Mouse (Mus musculus): ENCODE results near the gene Mospd3. TPM values are rescaled to one million over a fixed set of nuclear protein-coding genes. Genes with fewer than 3 reads are reported as not detected.
A peak's percentile ranks its signal among the peaks of the same experiment; 100 is the strongest.

The Mospd3 gene
- polyA plus RNA-seq, 1 experiment from 2014 or later: 17.2 TPM

DNA sequence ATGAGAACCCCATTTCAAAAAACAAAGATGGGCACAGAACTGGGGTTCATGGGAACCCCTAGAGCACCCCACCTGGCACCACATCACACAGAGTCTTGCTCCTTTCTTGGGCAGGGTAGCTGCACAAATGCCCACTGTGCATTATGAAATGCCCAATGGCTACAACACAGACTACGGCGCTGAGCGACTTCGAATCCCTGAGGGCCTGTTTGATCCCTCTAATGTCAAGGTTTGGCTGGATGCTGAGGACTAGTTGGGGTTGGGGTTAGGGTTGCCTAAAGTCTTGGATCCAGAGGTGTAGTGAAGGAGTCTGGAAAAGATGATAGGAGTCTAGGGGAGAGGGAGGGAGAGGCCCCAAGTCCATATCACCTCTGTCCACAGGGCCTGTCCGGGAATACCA, 34.4 kb downstream of the Mospd3 start:
- Histone ChIP-seq H3K9me3 (no peaks in the 10 kb centered on the region), H3K27ac (replicated peaks) (no peak overlapping the region), H3K4me3 (no peak overlapping the region), H3K4me1 (peaks cover 10% of the 10 kb centered on the region; the same call in 1 of the 2 replicates), H3K27me3 (replicated peaks; ENCODE audit: low read depth, poor library complexity, severe bottlenecking) (peaks cover 9% of the 10 kb centered on the region; the same call in 1 of the 2 replicates), H3K36me3 (replicated peaks) (no peaks in the 10 kb centered on the region)
- no peak for DNase-seq (ENCODE audit: low spot score)
- WGBS: 92% methylated on average over 5 of the region's 5 CpGs

DNA sequence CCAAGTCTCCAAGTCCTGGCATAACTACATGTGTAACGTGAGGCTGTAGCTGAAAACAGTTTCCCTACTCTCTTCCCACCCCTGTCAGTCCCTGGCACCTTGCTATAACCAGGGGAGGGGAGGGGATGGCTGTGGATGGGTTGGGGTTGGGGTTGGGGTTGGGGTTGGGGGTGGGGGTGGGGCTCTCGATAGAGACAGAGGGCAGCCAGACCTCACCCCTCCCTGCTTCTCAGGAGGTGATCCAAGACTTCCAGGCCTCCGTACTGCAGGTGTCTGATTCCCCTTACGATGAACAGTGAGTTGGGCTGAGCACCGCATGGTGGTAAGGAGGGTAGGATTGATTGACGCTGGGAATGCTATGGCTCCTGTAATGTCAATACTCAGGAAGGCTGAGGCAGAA, 35.1 kb downstream of the Mospd3 start:
- Histone ChIP-seq H3K27ac (replicated peaks) (no peak overlapping the region), H3K36me3 (replicated peaks) (no peaks in the 10 kb centered on the region), H3K4me1 (peaks cover 10% of the 10 kb centered on the region; the same call in 1 of the 2 replicates), H3K27me3 (replicated peaks; ENCODE audit: low read depth, poor library complexity, severe bottlenecking) (peaks cover 9% of the 10 kb centered on the region; the same call in 1 of the 2 replicates), H3K9me3 (no peaks in the 10 kb centered on the region), H3K4me3 (no peak overlapping the region)
- DNase-seq (ENCODE audit: low spot score): no peak
- WGBS: 75% methylated on average over 6 of the region's 6 CpGs

DNA sequence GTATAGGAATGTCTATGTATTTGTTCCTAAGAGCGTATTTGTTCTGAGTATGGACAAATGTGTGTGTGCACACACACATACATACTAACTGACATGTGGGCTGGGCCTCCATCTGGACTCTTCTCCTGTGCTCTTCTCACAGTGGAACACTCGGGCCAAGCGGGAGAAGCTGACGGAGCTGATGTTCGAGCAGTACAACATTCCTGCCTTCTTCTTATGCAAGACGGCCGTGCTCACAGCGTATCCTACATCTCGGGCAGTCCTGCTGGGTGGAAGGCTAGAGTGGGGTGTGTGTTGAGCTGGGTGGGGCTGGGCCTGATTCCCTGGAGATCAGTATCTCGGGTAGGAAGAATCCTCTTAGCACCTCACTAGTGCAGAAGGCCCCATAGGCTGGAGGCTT, 37.9 kb downstream of the Mospd3 start:
- Histone ChIP-seq H3K36me3 (replicated peaks) (no peaks in the 10 kb centered on the region), H3K27ac (replicated peaks) (no peak overlapping the region), H3K27me3 (replicated peaks; ENCODE audit: low read depth, poor library complexity, severe bottlenecking) (peaks cover 3% of the 10 kb centered on the region; the same call in 1 of the 2 replicates), H3K9me3 (no peaks in the 10 kb centered on the region), H3K4me1 (no peaks in the 10 kb centered on the region), H3K4me3 (no peak overlapping the region)
- DNase-seq (ENCODE audit: low spot score): no peak
- 71% methylated on average over 10 of the region's 10 CpGs for WGBS

DNA sequence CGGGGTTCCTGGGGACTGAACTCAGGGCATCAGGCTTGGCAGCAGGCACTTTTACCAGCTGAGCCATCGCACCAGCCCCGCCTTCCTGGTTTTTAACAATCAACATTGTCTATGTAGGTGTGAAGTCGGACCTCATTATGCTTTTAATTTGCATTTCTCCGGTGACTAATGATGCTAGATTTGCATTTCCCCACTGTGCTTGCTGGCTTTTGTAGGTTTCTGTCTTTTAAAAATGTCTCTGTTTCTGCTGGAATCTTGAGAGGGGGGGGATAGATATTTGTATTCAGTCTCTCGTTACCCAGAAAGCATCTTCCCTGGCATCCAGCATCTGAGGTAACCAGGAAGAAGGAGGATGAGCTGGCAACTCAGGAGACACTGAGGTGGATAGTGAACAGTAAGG, 39.3 kb downstream of the Mospd3 start:
- Histone ChIP-seq H3K9me3 (no peaks in the 10 kb centered on the region), H3K4me3 (no peak overlapping the region), H3K36me3 (replicated peaks) (no peaks in the 10 kb centered on the region), H3K4me1 (no peaks in the 10 kb centered on the region), H3K27me3 (replicated peaks; ENCODE audit: low read depth, poor library complexity, severe bottlenecking) (0 out of 2 replicates have a peak, but pooled peaks cover 3% of the 10 kb centered on the region), H3K27ac (replicated peaks) (no peak overlapping the region)
- DNase-seq (ENCODE audit: low spot score): no peak
- WGBS: 71% methylated on average over 6 of the region's 6 CpGs

DNA sequence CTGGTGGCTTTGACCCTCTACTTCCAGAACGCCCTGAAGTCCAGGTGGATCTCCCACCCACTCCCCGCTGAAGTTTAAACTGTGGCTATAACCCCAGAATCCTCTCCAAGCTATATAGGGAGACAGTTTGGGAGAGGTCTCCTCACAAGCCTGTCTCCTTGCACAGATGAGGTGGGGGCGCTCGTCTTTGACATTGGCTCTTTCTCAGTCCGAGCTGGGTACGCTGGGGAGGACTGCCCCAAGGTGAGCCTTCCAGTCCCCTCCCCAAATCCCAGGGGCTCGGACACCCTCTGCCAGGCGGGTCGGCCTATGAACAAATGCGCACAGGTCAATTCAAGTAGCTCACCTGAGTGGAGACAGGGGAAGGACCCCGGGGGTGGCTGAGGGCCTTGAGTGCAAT, 47.0 kb downstream of the Mospd3 start:
- WGBS: 48% methylated on average over 11 of the region's 11 CpGs
- Histone ChIP-seq H3K9me3 (no peaks in the 10 kb centered on the region), H3K27ac (replicated peaks) (no peak overlapping the region), H3K4me1 (peaks cover 9% of the 10 kb centered on the region; the same call in 1 of the 2 replicates), H3K4me3 (peak overlapping the region; percentile 49), H3K27me3 (replicated peaks; ENCODE audit: low read depth, poor library complexity, severe bottlenecking) (peaks cover 20% of the 10 kb centered on the region), H3K36me3 (replicated peaks) (no peaks in the 10 kb centered on the region)
- DNase-seq (ENCODE audit: low spot score): no peak

DNA sequence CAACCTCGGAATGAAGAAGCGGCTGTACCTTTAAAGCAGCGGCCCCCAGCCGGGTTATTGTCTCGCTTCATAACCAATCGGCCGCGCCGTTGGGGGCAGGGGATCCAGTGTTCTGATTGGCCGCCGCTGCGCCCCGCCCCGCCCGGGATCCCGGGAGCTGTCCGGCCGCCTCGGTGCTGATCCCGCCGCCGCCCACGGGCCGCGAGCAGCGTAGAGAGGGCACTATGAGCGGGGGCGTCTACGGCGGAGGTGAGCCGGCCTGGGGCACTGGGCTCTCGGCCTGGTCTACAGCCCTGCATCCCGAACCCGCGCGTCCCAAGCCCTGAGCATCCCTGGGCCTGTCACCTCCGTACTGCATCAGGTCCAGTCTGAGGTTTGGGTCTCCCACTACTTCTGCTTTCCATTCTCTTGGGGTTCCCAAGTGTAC, 47.4 kb downstream of the Mospd3 start, which contains the start of gene Actl6b:
Gene Actl6b (plus strand): TSS at position 107 of the 427 bp plus-strand sequence.
- 1% methylated on average over 37 of the region's 37 CpGs for WGBS
- Histone ChIP-seq H3K9me3 (no peaks in the 10 kb centered on the region), H3K4me1 (peaks cover 9% of the 10 kb centered on the region; the same call in 1 of the 2 replicates), H3K27me3 (replicated peaks; ENCODE audit: low read depth, poor library complexity, severe bottlenecking) (peaks cover 17% of the 10 kb centered on the region), H3K36me3 (replicated peaks) (no peaks in the 10 kb centered on the region), H3K4me3 (peak within 1 kb of the TSS; percentile 49), H3K27ac (replicated peaks) (no peak within 1 kb of the TSS)
- DNase-seq (ENCODE audit: low spot score): peak; percentile 91

DNA sequence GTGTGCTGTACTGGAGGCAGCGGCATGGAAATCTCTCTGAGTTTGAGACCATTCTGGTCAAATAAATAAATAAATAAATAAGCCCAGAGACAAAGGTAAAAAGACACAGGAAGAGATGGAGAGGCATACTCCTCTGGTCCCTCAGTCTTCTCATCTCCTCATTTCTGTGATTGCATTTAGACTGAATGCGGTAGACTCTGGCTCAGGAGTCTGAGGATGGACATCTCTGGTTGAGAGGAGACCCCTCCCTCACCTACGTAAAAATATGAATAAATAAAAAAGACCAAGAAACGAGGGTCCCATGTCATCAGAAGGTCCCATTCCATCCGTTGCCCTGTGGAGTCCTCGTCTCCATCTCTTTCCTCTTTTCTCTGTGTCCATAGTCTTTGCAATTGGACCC, 47.9 kb downstream of the Mospd3 start:
- DNase-seq (ENCODE audit: low spot score): no peak
- H3K9me3 ChIP-seq: no peaks in the 10 kb centered on the region
- no peaks in the 10 kb centered on the region for H3K36me3 ChIP-seq (replicated peaks)
- peaks cover 9% of the 10 kb centered on the region; the same call in 1 of the 2 replicates for H3K4me1 ChIP-seq
- 29% methylated on average over 6 of the region's 6 CpGs for WGBS
- no peak overlapping the region for H3K27ac ChIP-seq (replicated peaks)
- peaks cover 16% of the 10 kb centered on the region for H3K27me3 ChIP-seq (replicated peaks; ENCODE audit: low read depth, poor library complexity, severe bottlenecking)
- H3K4me3 ChIP-seq: peak overlapping the region; percentile 49

DNA sequence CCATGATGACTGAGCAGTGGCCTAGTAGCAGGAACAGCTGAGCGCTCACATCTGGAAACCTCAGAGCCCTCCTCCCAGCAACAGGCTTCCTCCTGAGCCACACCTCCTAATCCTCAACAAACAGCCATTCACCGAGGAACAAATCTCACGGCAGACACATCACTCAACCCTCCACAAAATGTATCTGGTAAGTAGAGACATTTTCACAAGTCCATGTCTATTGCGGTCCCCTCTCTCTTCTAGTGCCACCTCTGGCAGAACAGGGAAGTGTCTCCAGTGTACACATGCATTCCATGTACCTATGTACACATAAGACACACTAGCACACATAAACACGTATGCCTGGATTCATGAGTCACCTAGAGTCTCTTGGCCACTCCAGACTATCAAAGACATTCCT, 49.7 kb downstream of the Mospd3 start:
- Histone ChIP-seq H3K36me3 (replicated peaks) (no peaks in the 10 kb centered on the region), H3K27me3 (replicated peaks; ENCODE audit: low read depth, poor library complexity, severe bottlenecking) (peaks cover 16% of the 10 kb centered on the region), H3K4me1 (peaks cover 9% of the 10 kb centered on the region; the same call in 1 of the 2 replicates), H3K27ac (replicated peaks) (no peak overlapping the region), H3K4me3 (no peak overlapping the region), H3K9me3 (no peaks in the 10 kb centered on the region)
- 79% methylated on average over 5 of the region's 5 CpGs for WGBS
- DNase-seq (ENCODE audit: low spot score): no peak

DNA sequence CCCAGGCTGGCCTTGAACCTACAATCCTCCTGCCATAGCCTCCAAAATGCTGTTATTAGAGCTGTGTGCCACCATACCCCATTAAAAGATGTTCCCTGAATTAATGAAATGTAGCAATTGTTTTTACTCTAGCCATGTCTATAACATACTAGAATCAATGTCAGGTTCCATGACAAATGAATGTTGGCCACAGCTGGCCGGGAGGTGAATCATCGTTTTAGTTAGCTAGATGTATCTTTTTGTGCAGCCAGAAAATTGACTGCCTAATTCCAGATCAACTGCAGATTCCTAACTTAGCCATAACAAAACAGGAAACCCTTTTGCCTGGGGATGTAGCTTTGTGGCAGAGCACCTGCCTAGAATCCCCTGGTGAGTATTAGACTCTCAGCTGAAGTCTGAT, 51.0 kb downstream of the Mospd3 start:
- Histone ChIP-seq H3K9me3 (no peaks in the 10 kb centered on the region), H3K4me3 (no peak overlapping the region), H3K27me3 (replicated peaks; ENCODE audit: low read depth, poor library complexity, severe bottlenecking) (peaks cover 14% of the 10 kb centered on the region), H3K4me1 (peaks cover 9% of the 10 kb centered on the region; the same call in 1 of the 2 replicates), H3K36me3 (replicated peaks) (no peaks in the 10 kb centered on the region), H3K27ac (replicated peaks) (no peak overlapping the region)
- WGBS: 89% methylated on average over 2 of the region's 2 CpGs
- DNase-seq (ENCODE audit: low spot score): no peak

Other genes with a start within 250 kb of the Mospd3 start
- 0.11 and 0.16 TPM in 2 replicates for gene Zan, start 124.0 kb downstream of the Mospd3 start, polyA plus RNA-seq (2016; fragmentation: Nextera tagmentation; extraction: Ambion mirVana)
- gene Pop7, start 98.5 kb downstream of the Mospd3 start, polyA plus RNA-seq (2016; fragmentation: Nextera tagmentation; extraction: Ambion mirVana): 55.3 and 59.9 TPM in 2 replicates
- 15.2 and 15.3 TPM in 2 replicates for gene Gigyf1, start 82.5 kb downstream of the Mospd3 start, polyA plus RNA-seq (2016; fragmentation: Nextera tagmentation; extraction: Ambion mirVana)
- gene Epo, start 67.8 kb downstream of the Mospd3 start, polyA plus RNA-seq (2016; fragmentation: Nextera tagmentation; extraction: Ambion mirVana): 2.1 and 2.3 TPM in 2 replicates
- gene Gnb2, start 67.5 kb downstream of the Mospd3 start, polyA plus RNA-seq (2016; fragmentation: Nextera tagmentation; extraction: Ambion mirVana): 276 and 281 TPM in 2 replicates
- 4.5 and 5.4 TPM in 2 replicates for gene Actl6b, start 47.5 kb downstream of the Mospd3 start, polyA plus RNA-seq (2016; fragmentation: Nextera tagmentation; extraction: Ambion mirVana)
- gene Tfr2, start 31.2 kb downstream of the Mospd3 start, polyA plus RNA-seq (2016; fragmentation: Nextera tagmentation; extraction: Ambion mirVana): 1.7 and 2.2 TPM in 2 replicates
- 122 and 128 TPM in 2 replicates for gene Pcolce, start 12.7 kb upstream of the Mospd3 start, polyA plus RNA-seq (2016; fragmentation: Nextera tagmentation; extraction: Ambion mirVana)
- 0.17 and 0.36 TPM in 2 replicates for gene Fbxo24, start 27.9 kb upstream of the Mospd3 start, polyA plus RNA-seq (2016; fragmentation: Nextera tagmentation; extraction: Ambion mirVana)
- 36.7 and 46.5 TPM in 2 replicates for gene Lrch4, start 28.1 kb upstream of the Mospd3 start, polyA plus RNA-seq (2016; fragmentation: Nextera tagmentation; extraction: Ambion mirVana)
- 14.2 and 14.6 TPM in 2 replicates for gene Gm20605, start 28.1 kb upstream of the Mospd3 start, polyA plus RNA-seq (2016; fragmentation: Nextera tagmentation; extraction: Ambion mirVana)
- gene Sap25, start 40.3 kb upstream of the Mospd3 start, polyA plus RNA-seq (2016; fragmentation: Nextera tagmentation; extraction: Ambion mirVana): 9.0 and 9.2 TPM in 2 replicates
- gene Irs3, start 44.7 kb upstream of the Mospd3 start, polyA plus RNA-seq (2016; fragmentation: Nextera tagmentation; extraction: Ambion mirVana): 0.16 and 0.34 TPM in 2 replicates
- gene Agfg2, start 83.7 kb upstream of the Mospd3 start, polyA plus RNA-seq (2016; fragmentation: Nextera tagmentation; extraction: Ambion mirVana): 21.3 and 23.0 TPM in 2 replicates
- 3.0 and 3.6 TPM in 2 replicates for gene Nyap1, start 140.5 kb upstream of the Mospd3 start, polyA plus RNA-seq (2016; fragmentation: Nextera tagmentation; extraction: Ambion mirVana)
- gene Tsc22d4, start 144.7 kb upstream of the Mospd3 start, polyA plus RNA-seq (2016; fragmentation: Nextera tagmentation; extraction: Ambion mirVana): 89.8 and 94.3 TPM in 2 replicates
- 47.9 and 49.1 TPM in 2 replicates for gene Ppp1r35, start 177.8 kb upstream of the Mospd3 start, polyA plus RNA-seq (2016; fragmentation: Nextera tagmentation; extraction: Ambion mirVana)
- 9.1 and 11.5 TPM in 2 replicates for gene Mepce, start 186.6 kb upstream of the Mospd3 start, polyA plus RNA-seq (2016; fragmentation: Nextera tagmentation; extraction: Ambion mirVana)
- gene Zcwpw1, start 186.7 kb upstream of the Mospd3 start, polyA plus RNA-seq (2016; fragmentation: Nextera tagmentation; extraction: Ambion mirVana): 14.5 and 17.5 TPM in 2 replicates
- gene Pilra, start 235.2 kb upstream of the Mospd3 start, polyA plus RNA-seq (2016; fragmentation: Nextera tagmentation; extraction: Ambion mirVana): 0.28 and 0.79 TPM in 2 replicates

Data from embryonic facial prominence, embryonic 10.5 days (tissue).